Mouse (Mus musculus): ENCODE measurements around the gene Foxk2. TPM values are rescaled to one million over a fixed set of nuclear protein-coding genes. Genes with fewer than 3 reads are reported as not detected.
"Not testable (repeated sequence)": the region's sequence is repeated elsewhere in the genome, so short reads cannot be mapped to it uniquely, and the experiment has no call there.

The Foxk2 gene
- polyA plus RNA-seq, 1 experiment from 2014 or later, result 3.7 TPM

- no peak for TF ChIP-seq CTCF (IDR thresholded peaks at IDR 0.05; ENCODE audit: low read depth)
- no peaks in the 10 kb centered on the region for H3K4me1 ChIP-seq (replicated peaks; ENCODE audit: control insufficient read depth, insufficient read depth, low read length)
Measured at GRCm38 (mm10) chr11:121347036-121347435, 87.2 kb downstream of the Foxk2 start.

GRCm38 (mm10) chr11:121348166-121348565, 88.4 kb downstream of the Foxk2 start:
- Histone ChIP-seq H3K4me1 (replicated peaks; ENCODE audit: control insufficient read depth, insufficient read depth, low read length) (peaks cover 4% of the 10 kb centered on the region; the same call in 1 of the 2 replicates), H3K27me3 (replicated peaks; ENCODE audit: control insufficient read depth, insufficient read depth, low read length) (no peaks in the 10 kb centered on the region), H3K9ac (ENCODE audit: low read depth, low read length) (no peak overlapping the region), H3K4me2 (replicated peaks; ENCODE audit: low read depth) (no peak overlapping the region), H3K27ac (ENCODE audit: low read depth, low read length) (no peak overlapping the region), H3K36me3 (ENCODE audit: control insufficient read depth, insufficient read depth) (peaks cover 15% of the 10 kb centered on the region), H3K9me3 (ENCODE audit: control insufficient read depth) (no peaks in the 10 kb centered on the region), H3K4me3 (ENCODE audit: low read depth, low read length) (no peak overlapping the region)
- TF ChIP-seq CTCF (IDR thresholded peaks at IDR 0.05; ENCODE audit: low read depth), result no peak
- no peak for ATAC-seq
- WGBS, result 55% methylated on average over 2 of the region's 2 CpGs

More at GRCm38 (mm10) chr11:121347036-121347435, 87.2 kb downstream of the Foxk2 start:
- Histone ChIP-seq H3K9me3 (ENCODE audit: control insufficient read depth) (no peaks in the 10 kb centered on the region), H3K36me3 (ENCODE audit: control insufficient read depth, insufficient read depth) (peaks cover 15% of the 10 kb centered on the region), H3K9ac (ENCODE audit: low read depth, low read length) (no peak overlapping the region), H3K4me3 (ENCODE audit: low read depth, low read length) (no peak overlapping the region), H3K27me3 (replicated peaks; ENCODE audit: control insufficient read depth, insufficient read depth, low read length) (no peaks in the 10 kb centered on the region), H3K4me2 (replicated peaks; ENCODE audit: low read depth) (no peak overlapping the region), H3K27ac (ENCODE audit: low read depth, low read length) (no peak overlapping the region)
- WGBS, result 84% methylated on average over 2 of the region's 2 CpGs
- ATAC-seq, result no peak

- not testable (repeated sequence) for H3K9me3 ChIP-seq (ENCODE audit: control insufficient read depth); ATAC-seq; H3K4me1 ChIP-seq (replicated peaks; ENCODE audit: control insufficient read depth, insufficient read depth, low read length); H3K4me2 ChIP-seq (replicated peaks; ENCODE audit: low read depth); H3K27ac ChIP-seq (ENCODE audit: low read depth, low read length); H3K27me3 ChIP-seq (replicated peaks; ENCODE audit: control insufficient read depth, insufficient read depth, low read length); H3K9ac ChIP-seq (ENCODE audit: low read depth, low read length); H3K4me3 ChIP-seq (ENCODE audit: low read depth, low read length)
- peaks cover 13% of the 10 kb centered on the region for H3K36me3 ChIP-seq (ENCODE audit: control insufficient read depth, insufficient read depth)
- 79% methylated on average over 3 of the region's 3 CpGs for WGBS
- peak; percentile 36; the same call in 1 of the 2 replicates for TF ChIP-seq CTCF (IDR thresholded peaks at IDR 0.05; ENCODE audit: low read depth)
Measured at GRCm38 (mm10) chr11:121348727-121349126, 88.9 kb downstream of the Foxk2 start.

- 4% methylated on average over 31 of the region's 41 CpGs for WGBS
- H3K4me1 ChIP-seq (replicated peaks; ENCODE audit: control insufficient read depth, insufficient read depth, low read length), result peaks cover 9% of the 10 kb centered on the region; the same call in 1 of the 2 replicates
- peak overlapping the region; percentile 96 for H3K9ac ChIP-seq (ENCODE audit: low read depth, low read length)
- no peaks in the 10 kb centered on the region for H3K9me3 ChIP-seq (ENCODE audit: control insufficient read depth)
- peak; percentile 55 for TF ChIP-seq CTCF (IDR thresholded peaks at IDR 0.05; ENCODE audit: low read depth)
- no peaks in the 10 kb centered on the region for H3K36me3 ChIP-seq (ENCODE audit: control insufficient read depth, insufficient read depth)
- no peaks in the 10 kb centered on the region for H3K27me3 ChIP-seq (replicated peaks; ENCODE audit: control insufficient read depth, insufficient read depth, low read length)
- peak overlapping the region; percentile 71 for H3K4me2 ChIP-seq (replicated peaks; ENCODE audit: low read depth)
- H3K27ac ChIP-seq (ENCODE audit: low read depth, low read length), result peak overlapping the region; percentile 90
- ATAC-seq, result peak; percentile 49
- H3K4me3 ChIP-seq (ENCODE audit: low read depth, low read length), result peak overlapping the region; percentile 93
Measured at GRCm38 (mm10) chr11:121353326-121354090, 93.7 kb downstream of the Foxk2 start.

GRCm38 (mm10) chr11:121354091-121354707, 94.4 kb downstream of the Foxk2 start, which contains the start of gene Wdr45b:
TSS of gene Wdr45b (minus strand) at chr11:121354445.
- H3K4me3 ChIP-seq (ENCODE audit: low read depth, low read length), result peak within 1 kb of the TSS; percentile 93
- WGBS, result under 1% methylated on average over 56 of the region's 69 CpGs

More at GRCm38 (mm10) chr11:121354091-121354707, 94.4 kb downstream of the Foxk2 start, which contains the start of gene Wdr45b:
- Histone ChIP-seq H3K4me1 (replicated peaks; ENCODE audit: control insufficient read depth, insufficient read depth, low read length) (peaks cover 9% of the 10 kb centered on the region; the same call in 1 of the 2 replicates), H3K27me3 (replicated peaks; ENCODE audit: control insufficient read depth, insufficient read depth, low read length) (no peaks in the 10 kb centered on the region), H3K9ac (ENCODE audit: low read depth, low read length) (peak within 1 kb of the TSS; percentile 96), H3K4me2 (replicated peaks; ENCODE audit: low read depth) (peak within 1 kb of the TSS; percentile 71), H3K27ac (ENCODE audit: low read depth, low read length) (peak within 1 kb of the TSS; percentile 90), H3K36me3 (ENCODE audit: control insufficient read depth, insufficient read depth) (no peaks in the 10 kb centered on the region), H3K9me3 (ENCODE audit: control insufficient read depth) (no peaks in the 10 kb centered on the region)
- TF ChIP-seq CTCF (IDR thresholded peaks at IDR 0.05; ENCODE audit: low read depth), result no peak
- peak; percentile 98 for ATAC-seq

Other genes starting within 250 kb of the Foxk2 start
- 2.2 and 2.3 TPM in 2 replicates for gene Cd7, start 220.6 kb upstream of the Foxk2 start, polyA plus RNA-seq (2015; fragmentation: Nextera tagmentation; extraction: Ambion mirVana)
- 159 and 166 TPM in 2 replicates for gene Sectm1b, start 196.4 kb upstream of the Foxk2 start, polyA plus RNA-seq (2015; fragmentation: Nextera tagmentation; extraction: Ambion mirVana)
- gene Sectm1a, start 178.8 kb upstream of the Foxk2 start, polyA plus RNA-seq (2015; fragmentation: Nextera tagmentation; extraction: Ambion mirVana), result 10.0 and 10.2 TPM in 2 replicates
- gene Tex19.2, start 141.3 kb upstream of the Foxk2 start, polyA plus RNA-seq (2015; fragmentation: Nextera tagmentation; extraction: Ambion mirVana), result 0.33 and 0.56 TPM in 2 replicates
- not detected in 2 replicates for gene Tex19.1, start 113.8 kb upstream of the Foxk2 start, polyA plus RNA-seq (2015; fragmentation: Nextera tagmentation; extraction: Ambion mirVana)
- not detected in 2 replicates for gene Uts2r, start 99.7 kb upstream of the Foxk2 start, polyA plus RNA-seq (2015; fragmentation: Nextera tagmentation; extraction: Ambion mirVana)
- gene Hexdc, start 55.6 kb upstream of the Foxk2 start, polyA plus RNA-seq (2015; fragmentation: Nextera tagmentation; extraction: Ambion mirVana), result 7.3 and 8.4 TPM in 2 replicates
- 33.7 and 34.8 TPM in 2 replicates for gene Ogfod3, start 55.3 kb upstream of the Foxk2 start, polyA plus RNA-seq (2015; fragmentation: Nextera tagmentation; extraction: Ambion mirVana)
- 21.0 and 23.2 TPM in 2 replicates for gene Cybc1, start 30.7 kb upstream of the Foxk2 start, polyA plus RNA-seq (2015; fragmentation: Nextera tagmentation; extraction: Ambion mirVana)
- 13.5 and 13.9 TPM in 2 replicates for gene Narf, start 22.7 kb upstream of the Foxk2 start, polyA plus RNA-seq (2015; fragmentation: Nextera tagmentation; extraction: Ambion mirVana)
- 47.0 and 47.9 TPM in 2 replicates for gene Wdr45b, start 94.5 kb downstream of the Foxk2 start, polyA plus RNA-seq (2015; fragmentation: Nextera tagmentation; extraction: Ambion mirVana)
- 2.2 and 3.4 TPM in 2 replicates for gene Rab40b, start 128.3 kb downstream of the Foxk2 start, polyA plus RNA-seq (2015; fragmentation: Nextera tagmentation; extraction: Ambion mirVana)
- gene Fn3krp, start 161.4 kb downstream of the Foxk2 start, polyA plus RNA-seq (2015; fragmentation: Nextera tagmentation; extraction: Ambion mirVana), result 3.4 and 3.5 TPM in 2 replicates
- 0.51 and 0.60 TPM in 2 replicates for gene Fn3k, start 174.9 kb downstream of the Foxk2 start, polyA plus RNA-seq (2015; fragmentation: Nextera tagmentation; extraction: Ambion mirVana)
- gene Tbcd, start 192.0 kb downstream of the Foxk2 start, polyA plus RNA-seq (2015; fragmentation: Nextera tagmentation; extraction: Ambion mirVana), result 29.9 and 31.5 TPM in 2 replicates